Mouse (Mus musculus) megakaryocyte-erythroid progenitor cell, adult 5-6 weeks (primary cell): Measurements from ENCODE around the gene Klf15. TPM values are rescaled to one million over a fixed set of nuclear protein-coding genes. Genes with fewer than 3 reads are reported as not detected.

Source experiments
- ATAC-seq: replicated peaks from 2 replicates; pipeline ENCODE4 v1.8.0; 2016; ENCODE audit warnings: mild to moderate bottlenecking, inconsistent platforms; ENCODE audit not compliant: severe bottlenecking, poor library complexity, low FRiP score, low TSS enrichment
- total RNA-seq, 2 experiments: library from RNA; stranded (forward) in 1 of 2; stranded (reverse) in 1 of 2; fragments of 200-1000, 215-1000 nt in 1 of 2; fragments of >200 nt in 1 of 2; fragmentation: Nextera tagmentation in 1 of 2; gene quantifications; 2 replicates each; pipeline ENCODE4 v1.2.3; 2014 to 2017

Gene Klf15
- total RNA-seq (2014; fragmentation: Nextera tagmentation): not detected in 2 replicates
- not detected in 2 replicates for total RNA-seq (2017)

GRCm38 (mm10) chr6:90462181-90462706, at the start of gene Klf15:
Gene Klf15, plus strand, starts transcription at chr6:90462576.
- ATAC-seq: no peak

GRCm38 (mm10) chr6:90422565-90422964, 39.8 kb upstream of the Klf15 start:
- ATAC-seq: peak; percentile 98

GRCm38 (mm10) chr6:90425361-90425760, 37.0 kb upstream of the Klf15 start:
- no peak for ATAC-seq

- no peak for ATAC-seq
Measured at GRCm38 (mm10) chr6:90426003-90426402, 36.4 kb upstream of the Klf15 start.

GRCm38 (mm10) chr6:90428380-90428974, 33.9 kb upstream of the Klf15 start, which contains the start of gene Cfap100:
Gene Cfap100, minus strand, starts transcription at chr6:90428797.
- peak; percentile 83 for ATAC-seq

- ATAC-seq: no peak
Measured at GRCm38 (mm10) chr6:90429911-90430310, 32.5 kb upstream of the Klf15 start.

GRCm38 (mm10) chr6:90431487-90431886, 30.9 kb upstream of the Klf15 start:
- ATAC-seq: no peak

GRCm38 (mm10) chr6:90434687-90435086, 27.7 kb upstream of the Klf15 start:
- ATAC-seq: no peak

- peak; percentile 95 for ATAC-seq
Measured at GRCm38 (mm10) chr6:90435195-90435618, 27.2 kb upstream of the Klf15 start.

- no peak for ATAC-seq
Measured at GRCm38 (mm10) chr6:90436192-90436907, 26.0 kb upstream of the Klf15 start.

- ATAC-seq: no peak
Measured at GRCm38 (mm10) chr6:90437041-90437440, 25.3 kb upstream of the Klf15 start.

- ATAC-seq: no peak
Measured at GRCm38 (mm10) chr6:90446883-90447282, 15.5 kb upstream of the Klf15 start.

- no peak for ATAC-seq
Measured at GRCm38 (mm10) chr6:90450179-90450578, 12.2 kb upstream of the Klf15 start.

- no peak for ATAC-seq
Measured at GRCm38 (mm10) chr6:90450697-90451096, 11.7 kb upstream of the Klf15 start.

- no peak for ATAC-seq
Measured at GRCm38 (mm10) chr6:90451512-90451911, 10.9 kb upstream of the Klf15 start.

GRCm38 (mm10) chr6:90452603-90453002, 9.8 kb upstream of the Klf15 start:
- ATAC-seq: no peak

GRCm38 (mm10) chr6:90453751-90454150, 8.6 kb upstream of the Klf15 start:
- no peak for ATAC-seq

GRCm38 (mm10) chr6:90457421-90457820, 5.0 kb upstream of the Klf15 start:
- no peak for ATAC-seq

- no peak for ATAC-seq
Measured at GRCm38 (mm10) chr6:90461181-90461580, 1.2 kb upstream of the Klf15 start.

- no peak for ATAC-seq
Measured at GRCm38 (mm10) chr6:90461771-90462170, 605 bp upstream of the Klf15 start.

GRCm38 (mm10) chr6:90462841-90463227, 458 bp downstream of the Klf15 start:
- ATAC-seq: no peak
